Mouse (Mus musculus) cerebellum, adult 2 months (tissue): ENCODE data around the gene 4933428M09Rik. TPM values are rescaled to one million over a fixed set of nuclear protein-coding genes. Genes with fewer than 3 reads are reported as not detected.

Experiments
- DNase-seq, 2 experiments: peaks; one replicate each; pipeline ENCODE4 v3.0.0; 2021
- H3K27ac ChIP-seq: fragments of 200-500 bp; 2 replicates; pipeline ENCODE4 v1.5.1; 2012; ENCODE audit warnings: low read length, control low read depth, inconsistent platforms; ENCODE audit not compliant: insufficient read depth
- H3K27me3 ChIP-seq: fragments of 200-500 bp; 2 replicates; pipeline ENCODE4 v1.6.1; 2012; ENCODE audit warnings: inconsistent platforms, mild to moderate bottlenecking, low read length, moderate library complexity; ENCODE audit not compliant: control insufficient read depth, insufficient read depth
- H3K4me1 ChIP-seq: fragments of 200-500 bp; 2 replicates; pipeline ENCODE4 v1.6.1; 2011; ENCODE audit warnings: low read length; ENCODE audit not compliant: control insufficient read depth, insufficient read depth
- H3K4me3 ChIP-seq: fragments of 200-500 bp; replicated peaks from 2 replicates; pipeline ENCODE3; 2011; ENCODE audit warnings: mild to moderate bottlenecking, low read depth, low read length, control low read depth; ENCODE audit not compliant: insufficient read depth
- CTCF ChIP-seq: fragments of 200-500 bp; IDR thresholded peaks from 2 replicates; pipeline ENCODE4 v1.5.1; 2011; ENCODE audit warnings: low read depth, mild to moderate bottlenecking, control low read depth, low read length, moderate library complexity, borderline replicate concordance; ENCODE audit not compliant: insufficient read depth
- POLR2A ChIP-seq: fragments of 200-500 bp; IDR thresholded peaks from 2 replicates; pipeline ENCODE4 v1.6.1; 2011; ENCODE audit warnings: low read length, control low read depth, borderline replicate concordance; ENCODE audit not compliant: insufficient read depth
- WGBS: fragments of 180-500 bp; shearing (Covaris S2); methylation state at CpG from one replicate; pipeline ENCODE4 v1.1.7; 2018; 5-methylcytosine and 5-hydroxymethylcytosine counted together
- polyA plus RNA-seq: library from polyadenylated mRNA; depleted of rRNA; stranded (reverse); fragments of >200 nt; gene quantifications from 2 replicates; pipeline ENCODE4 v1.2.3, GENCODE M21; 2012; rRNA removed

The 4933428M09Rik gene
- polyA plus RNA-seq, 1 experiment = not detected

DNA sequence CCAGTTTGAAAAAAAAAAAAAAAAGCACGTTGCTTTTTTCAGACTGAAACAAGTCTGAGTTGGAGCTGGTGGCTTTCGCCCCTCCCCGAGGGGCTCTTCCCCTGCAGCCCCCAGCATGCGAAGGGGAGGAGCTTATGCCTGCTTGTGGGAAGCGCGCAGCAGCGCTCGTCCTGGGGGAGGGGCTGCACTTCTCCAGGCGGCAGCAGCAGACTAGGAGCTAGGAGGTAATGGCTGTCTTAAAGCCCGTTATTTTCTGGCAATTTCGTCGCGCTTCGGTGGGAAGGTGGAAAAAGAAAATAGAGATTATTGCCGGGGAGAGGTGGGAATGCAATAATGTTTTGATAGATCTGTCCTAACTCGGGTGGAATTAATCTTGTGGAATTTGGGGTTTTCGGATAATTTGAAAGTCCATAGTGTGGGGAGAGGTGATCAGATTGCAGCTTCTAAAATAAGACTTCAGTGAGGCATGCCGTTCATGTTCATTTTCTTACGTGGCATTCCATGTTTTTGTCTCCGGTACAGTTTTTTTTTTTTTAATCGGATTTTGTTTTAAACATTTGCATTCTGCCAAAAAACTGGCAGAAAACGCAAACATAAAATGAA, 38.1 kb downstream of the 4933428M09Rik start:
- Histone ChIP-seq H3K27me3 (no peaks in the 10 kb centered on the region), H3K27ac (no peak overlapping the region), H3K4me3 (peak overlapping the region; percentile 73), H3K4me1 (no peaks in the 10 kb centered on the region)
- TF ChIP-seq POLR2A = no peak
- no peak for TF ChIP-seq CTCF
- 6% methylated on average over 22 of the region's 22 CpGs for WGBS
- DNase-seq = peak; percentile 44 to 49

DNA sequence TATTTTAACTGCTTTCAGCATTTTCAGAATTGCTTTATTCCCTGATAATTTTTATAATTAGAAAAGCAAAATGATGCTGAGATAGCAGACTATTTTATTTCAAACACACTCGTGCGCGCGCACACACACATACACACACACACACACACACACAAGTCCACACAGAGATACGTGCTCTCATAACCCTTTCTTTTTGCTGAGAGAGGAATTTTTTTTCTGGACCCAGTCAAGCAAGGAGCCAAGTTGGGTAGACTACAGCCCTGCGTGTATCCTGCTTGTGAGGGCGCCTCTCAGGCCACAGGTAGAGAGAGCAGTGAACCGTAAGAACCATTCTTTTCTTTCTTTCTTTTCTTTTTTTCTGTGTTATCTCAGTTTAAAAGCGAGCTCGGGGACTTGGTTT, 38.7 kb downstream of the 4933428M09Rik start:
- no peaks in the 10 kb centered on the region for H3K27me3 ChIP-seq
- TF ChIP-seq POLR2A (no peak), CTCF (no peak)
- DNase-seq = peak in 1 of 2 experiments; percentile 6
- H3K27ac ChIP-seq = no peak overlapping the region
- peak overlapping the region; percentile 52 for H3K4me3 ChIP-seq
- no peaks in the 10 kb centered on the region for H3K4me1 ChIP-seq
- 19% methylated on average over 10 of the region's 10 CpGs for WGBS

DNA sequence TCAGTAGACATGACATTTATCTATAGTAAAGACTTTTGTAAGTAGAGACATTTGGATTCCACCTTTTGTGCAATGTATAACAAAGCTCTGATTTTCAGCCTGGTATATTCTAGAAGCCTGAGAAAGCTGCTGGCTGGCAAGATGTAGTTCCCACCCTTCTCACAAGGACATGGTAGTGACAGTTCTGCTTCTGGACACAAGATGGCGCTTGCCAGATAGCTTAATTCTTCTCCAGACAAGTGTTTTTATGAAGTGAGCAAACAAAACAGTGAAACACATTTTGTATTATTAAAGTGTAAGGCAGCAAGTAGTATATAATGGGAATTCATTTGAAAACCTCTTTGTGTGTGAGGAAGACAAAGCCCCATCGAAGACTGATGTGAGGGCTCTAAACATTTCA, 40.0 kb downstream of the 4933428M09Rik start:
- TF ChIP-seq CTCF (peak; percentile 43; the same call in 1 of the 2 replicates), POLR2A (no peak)
- no peak overlapping the region for H3K4me3 ChIP-seq
- no peak overlapping the region for H3K27ac ChIP-seq
- peak; percentile 35 to 44 for DNase-seq
- WGBS = 22% methylated on average over 2 of the region's 2 CpGs
- no peaks in the 10 kb centered on the region for H3K4me1 ChIP-seq
- no peaks in the 10 kb centered on the region for H3K27me3 ChIP-seq

DNA sequence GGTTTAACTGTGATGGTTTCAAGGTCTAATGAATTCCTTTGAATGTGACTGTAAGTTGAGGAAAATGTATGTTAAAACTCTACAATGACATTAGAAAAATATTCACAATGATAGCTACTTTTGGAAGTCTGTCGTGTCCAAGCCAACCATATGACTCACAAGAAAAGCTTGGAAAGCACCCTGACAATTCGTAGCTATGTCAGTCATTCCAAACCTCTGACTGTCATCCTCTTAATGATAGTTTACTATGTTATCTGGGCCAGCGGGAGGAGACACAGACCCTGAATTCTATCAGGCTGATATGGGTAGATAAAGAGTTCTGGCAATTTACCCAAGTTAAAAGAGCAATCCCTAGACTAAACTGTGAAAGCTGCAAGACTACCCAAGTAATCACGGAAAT, 41.8 kb downstream of the 4933428M09Rik start:
- Histone ChIP-seq H3K27ac (no peak overlapping the region), H3K4me1 (no peaks in the 10 kb centered on the region), H3K4me3 (no peak overlapping the region), H3K27me3 (no peaks in the 10 kb centered on the region)
- 84% methylated on average over 4 of the region's 4 CpGs for WGBS
- no peak for DNase-seq
- TF ChIP-seq CTCF = no peak
- TF ChIP-seq POLR2A = no peak

DNA sequence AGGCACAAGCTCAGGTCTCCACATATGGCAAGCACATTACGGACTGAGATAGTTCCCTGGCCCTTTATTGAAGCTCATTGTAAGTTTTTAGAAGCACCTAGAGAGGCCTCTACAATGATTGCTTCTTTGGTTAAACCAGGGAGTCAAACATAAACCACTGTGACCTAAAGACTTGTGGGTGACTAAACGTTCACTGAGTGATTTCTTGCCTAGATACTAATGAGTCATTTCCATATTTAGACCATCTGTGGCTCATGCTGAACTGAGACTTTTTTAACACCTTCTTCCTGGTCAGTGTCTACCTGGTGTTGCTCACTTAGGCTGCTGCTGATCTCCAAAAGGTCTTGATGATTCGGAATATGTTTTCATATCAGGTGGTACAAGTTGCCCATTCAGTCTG, 42.9 kb downstream of the 4933428M09Rik start:
- DNase-seq = no peak
- TF ChIP-seq CTCF (no peak), POLR2A (no peak)
- WGBS = 41% methylated on average over 3 of the region's 3 CpGs

More for the DNA sequence above, 42.9 kb downstream of the 4933428M09Rik start:
- Histone ChIP-seq H3K4me1 (no peaks in the 10 kb centered on the region), H3K4me3 (no peak overlapping the region), H3K27me3 (no peaks in the 10 kb centered on the region), H3K27ac (no peak overlapping the region)

Other genes starting within 250 kb of the 4933428M09Rik start
- gene Serpina7, start 94.0 kb upstream of the 4933428M09Rik start, polyA plus RNA-seq = not detected in 2 replicates
- not detected in 2 replicates for gene 4930513O06Rik, start 93.0 kb upstream of the 4933428M09Rik start, polyA plus RNA-seq
- gene Mum1l1, start 30.8 kb downstream of the 4933428M09Rik start, polyA plus RNA-seq = 1.6 and 1.7 TPM in 2 replicates
- gene Trap1a, start 154.5 kb downstream of the 4933428M09Rik start, polyA plus RNA-seq = 0.08 TPM in 1 of 2 replicates, not detected in the other